Mouse (Mus musculus): Measurements from ENCODE around the gene C5ar1.
A peak's percentile ranks its signal among the peaks of the same experiment; 100 is the strongest.

C5ar1 gene

GRCm38 (mm10) chr7:16229869-16230268 lies 29.5 kb downstream of the C5ar1 start:
- peak; percentile 66 for DNase-seq (ENCODE audit: low read depth, low spot score)

DNA sequence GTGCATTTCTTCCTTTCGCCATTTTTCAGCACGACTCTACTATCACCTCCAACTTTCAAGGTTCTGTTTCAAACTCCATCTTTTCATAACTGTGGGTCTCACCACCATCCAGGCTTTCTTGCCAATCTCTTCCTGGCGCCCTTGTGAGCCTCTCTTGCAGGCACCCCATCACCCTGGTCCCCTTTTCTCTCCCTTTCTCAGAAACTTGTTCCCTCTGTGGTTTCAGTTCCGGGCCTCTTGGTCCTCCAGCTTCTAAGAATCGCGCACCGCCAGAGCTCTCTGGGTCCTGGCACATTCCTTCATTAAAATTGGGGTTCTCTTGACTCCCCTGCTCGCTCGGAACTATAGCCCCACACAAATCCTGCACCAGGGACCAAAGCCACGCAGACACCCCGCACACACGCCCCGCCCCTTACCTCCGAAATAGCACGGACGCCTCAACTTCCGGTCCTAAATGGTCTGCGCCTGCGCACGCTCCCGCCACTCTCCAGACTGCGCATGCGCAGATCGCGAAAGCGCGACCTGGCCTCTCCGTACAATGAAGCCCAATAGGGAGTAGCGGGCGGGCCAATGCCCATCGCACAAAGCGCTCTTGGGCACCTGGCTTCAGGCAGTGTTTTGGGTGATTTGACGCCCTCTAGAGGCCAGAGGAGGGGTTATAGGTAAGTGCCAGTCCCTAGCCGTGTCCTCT lies 37.6 kb downstream of the C5ar1 start, which contains the start of gene Dhx34:
Gene Dhx34, minus strand, starts transcription at position 456 of the 691 bp plus-strand sequence.
- DNase-seq (ENCODE audit: low read depth, low spot score) = peak; percentile 99

- DNase-seq (ENCODE audit: low read depth, low spot score) = peak; percentile 51
Observed at GRCm38 (mm10) chr7:16213986-16214385, 45.4 kb downstream of the C5ar1 start.

DNA sequence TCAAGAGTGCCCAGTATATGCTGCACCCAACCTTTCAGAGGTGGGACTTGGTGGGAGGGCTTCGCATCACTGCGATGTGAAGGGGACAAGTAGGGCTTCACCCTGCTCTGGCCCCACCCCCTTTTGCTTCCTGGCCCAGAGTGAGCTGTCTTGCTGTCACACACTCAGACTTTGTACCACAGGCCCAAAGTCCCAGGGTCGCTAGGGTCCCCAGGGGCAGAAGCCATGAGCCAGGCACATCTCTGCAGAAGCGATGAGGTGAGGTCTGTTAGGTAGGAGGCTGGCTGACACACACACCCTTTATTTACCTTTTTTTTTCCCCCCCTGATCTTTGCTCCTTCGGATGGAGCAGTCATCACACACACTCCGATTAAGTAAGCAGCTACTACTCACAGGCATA lies 46.1 kb downstream of the C5ar1 start:
- no peak for DNase-seq (ENCODE audit: low read depth, low spot score)

DNA sequence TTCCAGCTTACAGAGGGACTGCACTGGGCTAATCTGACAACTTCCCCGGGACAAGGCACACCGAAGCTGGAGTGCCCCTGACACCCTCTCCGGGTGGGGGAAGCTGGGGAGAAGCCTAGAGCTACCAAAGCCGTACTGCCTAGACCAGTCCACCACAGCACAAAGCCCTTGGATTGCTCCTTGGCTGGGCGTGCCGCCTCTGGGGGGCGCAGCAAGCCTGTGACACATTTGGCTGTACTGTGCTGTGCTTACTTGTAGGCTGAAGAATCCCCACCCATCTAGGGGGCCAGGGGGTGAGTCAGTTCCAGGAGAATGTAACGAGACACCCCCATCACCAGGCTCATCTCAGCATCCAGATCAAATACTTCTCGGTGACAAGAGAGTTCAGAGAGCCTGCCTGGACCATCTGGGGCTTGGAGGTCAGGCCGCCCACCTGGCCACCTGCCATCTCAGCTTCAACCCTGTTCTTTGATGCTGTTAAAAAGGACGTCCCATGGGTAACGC lies 48.4 kb downstream of the C5ar1 start:
- no peak for DNase-seq (ENCODE audit: low read depth, low spot score)

- DNase-seq (ENCODE audit: low read depth, low spot score) = no peak
Observed at GRCm38 (mm10) chr7:16208781-16209665, 50.3 kb downstream of the C5ar1 start.

GRCm38 (mm10) chr7:16207496-16207895 lies 51.8 kb downstream of the C5ar1 start:
- DNase-seq (ENCODE audit: low read depth, low spot score) = no peak

GRCm38 (mm10) chr7:16207076-16207475 lies 52.3 kb downstream of the C5ar1 start:
- no peak for DNase-seq (ENCODE audit: low read depth, low spot score)

DNA sequence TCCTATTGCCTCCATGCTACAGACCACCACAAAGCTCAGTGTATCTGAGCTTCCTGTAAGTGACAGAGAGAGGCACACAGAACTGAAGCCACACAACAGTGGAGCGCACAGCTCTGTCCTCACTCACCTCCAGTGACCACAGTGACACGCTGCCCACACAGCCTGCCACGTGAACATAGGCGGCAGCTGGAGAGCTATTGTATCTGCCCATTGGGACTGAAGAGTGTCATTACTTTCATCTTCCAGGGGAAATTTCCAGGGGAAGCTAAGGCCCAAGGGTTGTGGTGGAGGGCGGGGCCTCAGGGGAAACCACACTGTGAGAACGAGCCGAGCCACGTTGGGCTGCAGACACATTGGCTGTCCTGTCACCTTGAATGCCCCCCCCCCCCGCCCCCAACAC lies 54.5 kb downstream of the C5ar1 start:
- no peak for DNase-seq (ENCODE audit: low read depth, low spot score)

DNA sequence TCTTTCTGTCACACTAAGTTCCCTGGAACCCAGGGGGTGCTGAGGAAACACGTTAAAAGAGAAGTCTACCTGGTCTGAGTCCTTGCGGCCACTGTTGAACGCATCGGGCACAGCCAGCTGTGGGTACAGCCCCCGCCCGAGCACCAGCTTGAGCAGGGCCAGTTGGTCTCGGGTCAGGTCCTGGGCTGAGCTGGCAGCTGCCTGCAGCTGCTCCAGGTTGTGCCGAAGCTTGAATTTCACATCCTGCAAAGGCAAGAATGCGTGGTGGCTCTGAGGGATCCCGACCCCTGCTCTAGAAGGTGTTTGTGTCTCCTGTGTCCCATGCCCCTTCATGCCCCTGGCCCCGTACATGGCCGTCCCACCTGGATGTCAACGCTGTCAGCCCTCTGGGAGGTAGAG lies 55.8 kb downstream of the C5ar1 start:
- no peak for DNase-seq (ENCODE audit: low read depth, low spot score)

- no peak for DNase-seq (ENCODE audit: low read depth, low spot score)
Observed at GRCm38 (mm10) chr7:16202756-16203504, 56.4 kb downstream of the C5ar1 start.

GRCm38 (mm10) chr7:16201136-16201535 lies 58.2 kb downstream of the C5ar1 start:
- no peak for DNase-seq (ENCODE audit: low read depth, low spot score)

- no peak for DNase-seq (ENCODE audit: low read depth, low spot score)
Observed at GRCm38 (mm10) chr7:16198540-16198939, 60.8 kb downstream of the C5ar1 start.

DNA sequence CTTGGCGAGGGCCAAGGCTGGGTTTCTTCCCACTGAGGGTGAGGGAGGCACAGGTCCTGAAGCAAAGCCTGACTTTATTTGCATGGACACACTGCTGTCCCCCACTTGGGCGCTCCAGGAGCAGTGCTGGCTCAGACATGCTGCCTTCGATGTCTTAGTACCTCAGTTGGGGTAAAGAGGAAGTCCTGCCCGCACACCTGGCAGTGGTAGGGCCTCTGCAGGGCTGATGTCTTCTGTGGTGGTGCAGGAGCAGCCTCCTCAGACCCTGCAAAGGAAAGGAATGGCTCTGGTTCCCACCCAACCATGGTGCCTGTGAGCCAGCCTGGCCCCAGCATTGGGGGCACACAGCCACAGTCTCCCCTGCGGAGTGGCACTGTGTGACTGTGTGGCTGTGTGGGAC lies 62.2 kb downstream of the C5ar1 start:
- DNase-seq (ENCODE audit: low read depth, low spot score) = no peak

All from ES-CJ7 (cell line).